Mouse (Mus musculus) activated CD4-positive, CD25-positive, alpha-beta regulatory T cell, adult 9 weeks (primary cell): ENCODE results near the gene Rnf130. TPM values are rescaled to one million over a fixed set of nuclear protein-coding genes. Genes with fewer than 3 reads are reported as not detected.

Source experiments
- polyA plus RNA-seq: library from polyadenylated mRNA; unstranded; fragments of 100-300 nt; shearing (Covaris generic); gene quantifications from one replicate; pipeline ENCODE4 v1.2.1, GENCODE M21; 2017

Gene Rnf130
- 4.2 TPM for polyA plus RNA-seq

DNA sequence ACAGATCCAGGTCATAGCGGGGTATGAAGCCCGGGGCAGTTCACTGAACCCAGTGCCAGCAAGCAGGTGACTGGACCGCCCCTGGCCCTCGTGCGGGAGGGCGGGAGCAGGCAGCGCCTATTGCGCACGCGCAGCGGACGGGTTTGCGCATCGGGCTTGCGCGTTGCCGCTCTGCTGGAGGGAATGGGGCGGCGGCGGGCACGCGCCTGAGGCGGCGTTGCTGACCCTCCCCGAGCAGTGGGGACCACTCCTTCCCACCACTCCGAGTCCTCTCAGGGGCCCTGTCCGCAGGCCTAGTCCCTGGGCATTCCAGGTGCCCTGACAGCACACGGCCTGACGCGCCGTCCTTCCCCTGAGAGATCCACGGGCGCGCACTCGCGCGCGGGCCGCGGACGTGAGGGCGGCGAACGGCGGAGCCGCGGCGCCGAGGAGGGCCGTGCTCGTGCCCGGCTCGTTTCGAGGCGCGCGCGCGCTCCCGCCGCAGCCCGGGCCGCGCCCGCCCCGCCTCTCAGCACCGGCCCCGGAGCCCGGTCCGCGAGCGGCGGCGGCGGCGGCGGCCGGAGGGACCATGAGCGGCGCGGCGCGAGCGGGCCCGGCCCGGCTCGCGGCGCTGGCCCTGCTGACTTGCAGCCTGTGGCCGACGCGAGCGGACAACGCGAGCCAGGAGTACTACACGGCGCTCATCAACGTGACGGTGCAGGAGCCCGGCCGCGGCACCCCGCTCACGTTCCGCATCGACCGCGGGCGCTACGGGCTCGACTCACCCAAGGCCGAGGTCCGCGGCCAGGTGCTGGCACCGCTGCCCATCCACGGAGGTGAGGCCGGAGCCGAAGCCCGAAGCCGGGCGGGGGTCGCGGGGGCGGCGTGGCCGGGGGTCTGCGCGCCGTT is at the start of gene Rnf130:
Gene Rnf130 (plus strand): TSS at position 514 of the 888 bp plus-strand sequence.

DNA sequence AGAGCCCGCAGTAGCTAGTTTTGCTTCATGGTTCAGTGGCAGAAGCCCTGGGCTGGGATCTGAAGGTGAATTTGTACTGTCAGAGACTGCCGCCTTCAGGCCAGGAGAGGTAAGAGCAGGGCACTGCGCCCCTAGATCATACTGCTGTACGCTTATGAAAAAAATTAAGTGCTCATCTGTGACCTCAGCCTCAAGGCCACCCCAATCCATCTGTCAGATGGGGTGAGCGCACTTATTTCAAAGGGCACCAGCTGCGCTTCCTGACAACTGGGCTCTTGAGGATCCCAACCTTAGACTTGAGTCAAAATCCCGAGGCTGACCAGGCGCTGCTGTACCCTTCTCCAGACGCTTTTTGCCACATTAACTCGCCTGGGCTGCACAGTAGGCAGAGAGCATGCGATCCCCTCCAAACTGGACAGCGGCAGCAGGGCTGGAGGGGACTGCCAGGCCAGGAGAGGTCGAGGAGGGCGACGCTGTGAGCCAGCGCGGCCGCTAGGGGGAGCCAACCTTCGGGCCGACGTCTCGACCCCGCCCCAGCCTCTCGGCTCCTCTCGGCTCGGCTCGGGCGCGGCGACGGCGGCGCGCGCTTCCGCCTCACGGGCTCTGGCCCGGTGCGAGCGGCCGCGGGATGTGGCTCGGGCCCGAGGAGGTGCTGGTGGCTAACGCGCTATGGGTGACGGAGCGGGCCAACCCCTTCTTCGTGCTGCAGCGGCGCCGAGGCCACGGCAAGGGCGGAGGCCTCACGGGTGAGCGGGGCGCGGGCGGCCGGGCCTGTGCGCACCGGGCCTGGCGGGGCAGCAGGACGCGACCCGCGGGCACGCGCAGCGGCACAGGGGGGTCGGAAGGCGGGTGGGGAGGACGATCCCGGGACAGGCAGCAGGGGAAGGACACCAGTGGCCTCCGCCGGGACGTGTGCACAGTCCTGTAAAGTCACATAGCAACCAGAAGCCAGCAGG is 105.9 kb downstream of the Rnf130 start, which contains the start of gene Tbc1d9b:
Gene Tbc1d9b (plus strand): TSS at position 586 of the 956 bp plus-strand sequence.

Other genes starting within 250 kb of the Rnf130 start
- 1.8 TPM for gene Gfpt2, start 231.2 kb upstream of the Rnf130 start, polyA plus RNA-seq
- gene Mapk9, start 178.6 kb upstream of the Rnf130 start, polyA plus RNA-seq, result 31.7 TPM
- 0.29 TPM for gene Rasgef1c, start 123.5 kb upstream of the Rnf130 start, polyA plus RNA-seq
- 55.6 TPM for gene Tbc1d9b, start 106.0 kb downstream of the Rnf130 start, polyA plus RNA-seq
- gene Mrnip, start 149.1 kb downstream of the Rnf130 start, polyA plus RNA-seq, result 4.8 TPM
- gene Sqstm1, start 185.5 kb downstream of the Rnf130 start, polyA plus RNA-seq, result 375 TPM
- gene Mgat4b, start 185.5 kb downstream of the Rnf130 start, polyA plus RNA-seq, result 2.5 TPM
- 1.8 TPM for gene Ltc4s, start 213.3 kb downstream of the Rnf130 start, polyA plus RNA-seq